Mouse (Mus musculus) stomach, embryonic 15.5 days (tissue): ENCODE results near the gene Rarb. TPM values are rescaled to one million over a fixed set of nuclear protein-coding genes. Genes with fewer than 3 reads are reported as not detected.
A peak's percentile ranks its signal among the peaks of the same experiment; 100 is the strongest.

Source experiments
- ATAC-seq: fragments of 200-750 bp; cut with Nextera tagmentation; 2 replicates; pipeline ENCODE4 v1.8.0; 2017; ENCODE audit warnings: low read depth, moderate number of reproducible peaks, moderate TSS enrichment; ENCODE audit not compliant: insufficient read depth, low FRiP score
- H3K27ac ChIP-seq: fragments of 300-500 bp; sonication (generic); 2 replicates; pipeline ENCODE4 v1.5.1; 2015; ENCODE audit warnings: mild to moderate bottlenecking, inconsistent platforms
- H3K27me3 ChIP-seq: fragments of 300-500 bp; sonication (generic); replicated peaks from 2 replicates; pipeline ENCODE4 v1.6.1; 2015; ENCODE audit warnings: inconsistent platforms
- H3K36me3 ChIP-seq: fragments of 300-500 bp; sonication (generic); 2 replicates; pipeline ENCODE4 v1.6.1; 2015; ENCODE audit warnings: inconsistent platforms
- H3K4me1 ChIP-seq: fragments of 300-500 bp; sonication (generic); 2 replicates; pipeline ENCODE4 v1.6.1; 2015; ENCODE audit warnings: inconsistent platforms
- H3K4me2 ChIP-seq: fragments of 300-500 bp; sonication (generic); 2 replicates; pipeline ENCODE4 v1.6.1; 2015; ENCODE audit warnings: mild to moderate bottlenecking, inconsistent platforms
- H3K4me3 ChIP-seq: fragments of 300-500 bp; sonication (generic); replicated peaks from 2 replicates; pipeline ENCODE4 v1.5.1; 2015; ENCODE audit warnings: inconsistent platforms
- H3K9ac ChIP-seq: fragments of 300-500 bp; sonication (generic); 2 replicates; pipeline ENCODE4 v1.6.1; 2015; ENCODE audit warnings: inconsistent platforms
- H3K9me3 ChIP-seq: fragments of 300-500 bp; sonication (generic); 2 replicates; pipeline ENCODE4 v1.6.1; 2016; ENCODE audit warnings: inconsistent platforms
- WGBS: fragments of 180-500 bp; shearing (Covaris S2); methylation state at CpG from one replicate; pipeline ENCODE4 v1.1.7; 2015; 5-methylcytosine and 5-hydroxymethylcytosine counted together
- polyA plus RNA-seq: library from polyadenylated mRNA; unstranded; fragments of >200 nt; fragmentation: Nextera tagmentation; extraction: Ambion mirVana; gene quantifications from 2 replicates; pipeline ENCODE4 v1.2.1, GENCODE M21; 2015

Rarb gene
- 20.4 and 21.3 TPM in 2 replicates for polyA plus RNA-seq

GRCm38 (mm10) chr14:16818602-16819250 is at the start of gene Rarb:
TSS of gene Rarb (minus strand) at chr14:16819156.
- H3K4me1 ChIP-seq: no peaks in the 10 kb centered on the region
- no peaks in the 10 kb centered on the region for H3K36me3 ChIP-seq
- no peak within 1 kb of the TSS for H3K27ac ChIP-seq
- WGBS: 93% methylated on average over 4 of the region's 4 CpGs
- no peak within 1 kb of the TSS for H3K4me2 ChIP-seq
- no peak; the same call in 1 of the 2 replicates for ATAC-seq
- no peak within 1 kb of the TSS for H3K4me3 ChIP-seq
- no peaks in the 10 kb centered on the region for H3K9me3 ChIP-seq
- H3K9ac ChIP-seq: no peak within 1 kb of the TSS
- no peaks in the 10 kb centered on the region for H3K27me3 ChIP-seq

GRCm38 (mm10) chr14:16842036-16842435 is 23.1 kb upstream of the Rarb start:
- no peak overlapping the region for H3K9ac ChIP-seq
- no peak overlapping the region for H3K27ac ChIP-seq
- 0 out of 2 replicates have a peak, but pooled peaks cover 6% of the 10 kb centered on the region for H3K4me1 ChIP-seq
- no peaks in the 10 kb centered on the region for H3K27me3 ChIP-seq
- H3K4me2 ChIP-seq: no peak overlapping the region
- 66% methylated on average over 3 of the region's 3 CpGs for WGBS
- H3K4me3 ChIP-seq: no peak overlapping the region
- ATAC-seq: no peak
- H3K36me3 ChIP-seq: no peaks in the 10 kb centered on the region
- H3K9me3 ChIP-seq: no peaks in the 10 kb centered on the region

- Histone ChIP-seq H3K4me3 (no peak overlapping the region), H3K9me3 (no peaks in the 10 kb centered on the region), H3K4me2 (no peak overlapping the region), H3K27me3 (no peaks in the 10 kb centered on the region), H3K27ac (no peak overlapping the region), H3K36me3 (no peaks in the 10 kb centered on the region), H3K4me1 (0 out of 2 replicates have a peak, but pooled peaks cover 6% of the 10 kb centered on the region), H3K9ac (no peak overlapping the region)
- no peak; the same call in 1 of the 2 replicates for ATAC-seq
- WGBS: 60% methylated on average over 6 of the region's 6 CpGs
These were observed 22.6 kb upstream of the Rarb start for GRCm38 (mm10) chr14:16841597-16841989.

- Histone ChIP-seq H3K36me3 (no peaks in the 10 kb centered on the region), H3K9me3 (no peaks in the 10 kb centered on the region), H3K4me1 (0 out of 2 replicates have a peak, but pooled peaks cover 6% of the 10 kb centered on the region), H3K4me3 (no peak overlapping the region), H3K9ac (no peak overlapping the region), H3K27me3 (no peaks in the 10 kb centered on the region), H3K4me2 (no peak overlapping the region), H3K27ac (no peak overlapping the region)
- ATAC-seq: no peak
- 49% methylated on average over 8 of the region's 8 CpGs for WGBS
These were observed 22.1 kb upstream of the Rarb start for GRCm38 (mm10) chr14:16840951-16841596.

- WGBS: 95% methylated on average over 2 of the region's 2 CpGs
- no peak overlapping the region for H3K4me3 ChIP-seq
- ATAC-seq: no peak
- no peak overlapping the region for H3K27ac ChIP-seq
- no peaks in the 10 kb centered on the region for H3K9me3 ChIP-seq
- H3K36me3 ChIP-seq: no peaks in the 10 kb centered on the region
- H3K9ac ChIP-seq: no peak overlapping the region
- no peaks in the 10 kb centered on the region for H3K27me3 ChIP-seq
- 0 out of 2 replicates have a peak, but pooled peaks cover 6% of the 10 kb centered on the region for H3K4me1 ChIP-seq
- H3K4me2 ChIP-seq: no peak overlapping the region
These were observed 21.2 kb upstream of the Rarb start for GRCm38 (mm10) chr14:16840135-16840534.

GRCm38 (mm10) chr14:16815096-16815741 is 3.7 kb downstream of the Rarb start:
- Histone ChIP-seq H3K27ac (no peak overlapping the region), H3K27me3 (no peaks in the 10 kb centered on the region), H3K9me3 (no peaks in the 10 kb centered on the region), H3K36me3 (no peaks in the 10 kb centered on the region), H3K4me1 (no peaks in the 10 kb centered on the region), H3K4me2 (no peak overlapping the region), H3K9ac (no peak overlapping the region), H3K4me3 (no peak overlapping the region)
- WGBS: 49% methylated on average over 1 of the region's 1 CpGs
- no peak for ATAC-seq

GRCm38 (mm10) chr14:16806155-16806554 is 12.8 kb downstream of the Rarb start:
- H3K4me1 ChIP-seq: no peaks in the 10 kb centered on the region
- no peak overlapping the region for H3K4me3 ChIP-seq
- 80% methylated on average over 3 of the region's 3 CpGs for WGBS
- no peak overlapping the region for H3K4me2 ChIP-seq
- no peaks in the 10 kb centered on the region for H3K9me3 ChIP-seq
- no peaks in the 10 kb centered on the region for H3K36me3 ChIP-seq
- no peaks in the 10 kb centered on the region for H3K27me3 ChIP-seq
- no peak overlapping the region for H3K9ac ChIP-seq
- ATAC-seq: no peak
- H3K27ac ChIP-seq: no peak overlapping the region

GRCm38 (mm10) chr14:16790161-16790560 is 28.8 kb downstream of the Rarb start:
- Histone ChIP-seq H3K4me2 (no peak overlapping the region), H3K9me3 (no peaks in the 10 kb centered on the region), H3K4me1 (no peaks in the 10 kb centered on the region), H3K4me3 (no peak overlapping the region), H3K36me3 (no peaks in the 10 kb centered on the region), H3K27ac (no peak overlapping the region), H3K9ac (no peak overlapping the region), H3K27me3 (no peaks in the 10 kb centered on the region)
- WGBS: 92% methylated on average over 1 of the region's 1 CpGs
- ATAC-seq: no peak

GRCm38 (mm10) chr14:16781942-16782541 is 36.9 kb downstream of the Rarb start:
- H3K36me3 ChIP-seq: no peaks in the 10 kb centered on the region
- no peak overlapping the region for H3K4me2 ChIP-seq
- ATAC-seq: peak; percentile 60; the same call in 1 of the 2 replicates
- WGBS: 53% methylated on average over 5 of the region's 5 CpGs
- H3K4me1 ChIP-seq: peaks cover 4% of the 10 kb centered on the region; the same call in 1 of the 2 replicates
- H3K9me3 ChIP-seq: no peaks in the 10 kb centered on the region
- peak overlapping the region; percentile 14; the same call in 1 of the 2 replicates for H3K27ac ChIP-seq
- no peaks in the 10 kb centered on the region for H3K27me3 ChIP-seq
- H3K4me3 ChIP-seq: no peak overlapping the region
- H3K9ac ChIP-seq: no peak overlapping the region

GRCm38 (mm10) chr14:16776723-16777381 is 42.1 kb downstream of the Rarb start:
- 0 out of 2 replicates have a peak, but pooled peaks cover 4% of the 10 kb centered on the region for H3K4me1 ChIP-seq
- no peaks in the 10 kb centered on the region for H3K9me3 ChIP-seq
- H3K27ac ChIP-seq: peak overlapping the region; percentile 26; the same call in 1 of the 2 replicates
- peak; percentile 31; the same call in 1 of the 2 replicates for ATAC-seq
- no peak overlapping the region for H3K9ac ChIP-seq
- H3K4me2 ChIP-seq: no peak overlapping the region
- 44% methylated on average over 2 of the region's 2 CpGs for WGBS
- no peaks in the 10 kb centered on the region for H3K27me3 ChIP-seq
- no peaks in the 10 kb centered on the region for H3K36me3 ChIP-seq
- H3K4me3 ChIP-seq: no peak overlapping the region

- no peaks in the 10 kb centered on the region for H3K9me3 ChIP-seq
- no peak overlapping the region for H3K9ac ChIP-seq
- no peak for ATAC-seq
- H3K27ac ChIP-seq: no peak overlapping the region
- H3K27me3 ChIP-seq: no peaks in the 10 kb centered on the region
- H3K36me3 ChIP-seq: no peaks in the 10 kb centered on the region
- H3K4me1 ChIP-seq: 0 out of 2 replicates have a peak, but pooled peaks cover 4% of the 10 kb centered on the region
- no peak overlapping the region for H3K4me2 ChIP-seq
- WGBS: 66% methylated on average over 3 of the region's 3 CpGs
- no peak overlapping the region for H3K4me3 ChIP-seq
These were observed 46.0 kb downstream of the Rarb start for GRCm38 (mm10) chr14:16772927-16773326.
